In the genomic region with DNA sequence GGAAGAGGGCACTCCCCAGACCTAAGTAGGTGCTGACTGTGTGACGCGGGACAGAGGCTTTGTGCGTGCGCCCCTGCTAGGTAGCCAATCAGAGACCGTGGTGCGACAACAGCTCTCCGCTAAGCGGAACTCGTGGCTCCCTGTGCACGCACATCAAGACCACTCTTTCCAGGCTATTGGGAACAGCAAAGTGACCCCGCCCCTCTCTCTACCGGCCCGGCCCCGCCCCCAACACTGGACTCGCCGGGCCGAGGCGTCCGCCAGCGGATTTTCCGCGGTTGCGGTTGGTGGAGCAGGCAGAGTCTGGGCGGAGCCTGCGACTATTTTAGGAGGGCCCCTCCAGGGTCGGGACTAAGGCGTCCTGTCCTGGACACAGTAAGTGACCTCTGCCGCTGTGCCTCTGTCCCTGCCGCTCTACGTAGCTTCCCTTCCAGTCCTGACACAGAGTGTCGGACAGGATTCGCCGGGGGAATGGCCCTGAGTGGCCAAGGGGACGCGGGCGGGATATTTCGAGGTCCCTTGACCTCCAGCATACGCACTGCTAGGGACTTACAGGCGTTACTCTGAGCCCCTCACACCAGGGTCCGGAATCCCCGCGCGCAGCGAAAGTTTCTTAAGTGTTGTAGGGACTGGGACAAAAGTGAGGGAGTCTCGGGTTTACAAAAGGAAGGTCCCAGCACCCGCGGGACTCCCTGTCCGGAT, we compare ENCODE assay signal across 8 mouse cellular contexts. TPM values are rescaled to one million over a fixed set of nuclear protein-coding genes. Genes with fewer than 3 reads are reported as not detected.
A peak's percentile ranks its signal among the peaks of the same experiment; 100 is the strongest.
DNase-seq lines count a peak whose midpoint lies in the region; ATAC-seq and TF ChIP-seq lines count a peak whose summit lies in the region.

A gene (plus strand): TSS at position 161 of the 702 bp plus-strand sequence.

- H3K9ac ChIP-seq in embryonic facial prominence, embryonic 13.5 days: peak within 1 kb of the TSS; percentile 51; the same call in 1 of the 2 replicates
- peak within 1 kb of the TSS; percentile 54 for H3K9ac ChIP-seq in heart, embryonic 12.5 days
- H3K9ac ChIP-seq in kidney, embryonic 16.5 days (replicated peaks; ENCODE audit: low read length): peak within 1 kb of the TSS; percentile 63

- no peaks in the 10 kb centered on the region for H3K36me3 ChIP-seq in testis, adult 2 months (ENCODE audit: control insufficient read depth, insufficient read depth, low read length)
- no peaks in the 10 kb centered on the region for H3K36me3 ChIP-seq in embryonic facial prominence, embryonic 13.5 days
- no peaks in the 10 kb centered on the region for H3K36me3 ChIP-seq in heart, embryonic 12.5 days
- H3K36me3 ChIP-seq in kidney, embryonic 16.5 days (ENCODE audit: insufficient read depth, low read length): no peaks in the 10 kb centered on the region
- H3K36me3 ChIP-seq in small intestine, adult 2 months (ENCODE audit: control insufficient read depth, insufficient read depth, low read length): no peaks in the 10 kb centered on the region

- H3K27me3 ChIP-seq in testis, adult 2 months (ENCODE audit: control insufficient read depth, insufficient read depth, low read length): no peaks in the 10 kb centered on the region
- H3K27me3 ChIP-seq in embryonic facial prominence, embryonic 13.5 days: peaks cover 88% of the 10 kb centered on the region
- peaks cover 92% of the 10 kb centered on the region for H3K27me3 ChIP-seq in heart, embryonic 12.5 days (replicated peaks)
- peaks cover 42% of the 10 kb centered on the region for H3K27me3 ChIP-seq in kidney, embryonic 16.5 days (ENCODE audit: insufficient read depth, low read length)
- H3K27me3 ChIP-seq in small intestine, adult 2 months (ENCODE audit: control insufficient read depth, insufficient read depth, low read length): peaks cover 45% of the 10 kb centered on the region

- H3K4me2 ChIP-seq in embryonic facial prominence, embryonic 13.5 days: peak within 1 kb of the TSS; percentile 83
- H3K4me2 ChIP-seq in heart, embryonic 12.5 days: peak within 1 kb of the TSS; percentile 78
- peak within 1 kb of the TSS; percentile 66 for H3K4me2 ChIP-seq in kidney, embryonic 16.5 days (replicated peaks; ENCODE audit: low read depth, low read length)

- no peak for TF ChIP-seq CTCF in testis, adult 2 months (IDR thresholded peaks at IDR 0.05; ENCODE audit: control insufficient read depth, insufficient read depth, insufficient replicate concordance, low read depth, low read length)
- TF ChIP-seq CTCF in small intestine, adult 2 months (IDR thresholded peaks at IDR 0.05; ENCODE audit: extremely low read depth, insufficient read length, insufficient replicate concordance, low read depth, low read length): no peak

- peak within 1 kb of the TSS; percentile 73 for H3K27ac ChIP-seq in testis, adult 2 months (ENCODE audit: control insufficient read depth, insufficient read depth, low read depth, low read length)
- 0 out of 2 replicates have a peak within 1 kb of the TSS, but pooled peaks have one; percentile 7 for H3K27ac ChIP-seq in embryonic facial prominence, embryonic 13.5 days
- no peak within 1 kb of the TSS for H3K27ac ChIP-seq in heart, embryonic 12.5 days (ENCODE audit: poor library complexity, severe bottlenecking)
- H3K27ac ChIP-seq in kidney, embryonic 16.5 days (ENCODE audit: low read length): peak within 1 kb of the TSS; percentile 51
- peak within 1 kb of the TSS; percentile 45 for H3K27ac ChIP-seq in small intestine, adult 2 months (ENCODE audit: insufficient read depth, low read depth, low read length)

- WGBS in embryonic facial prominence, embryonic 13.5 days: under 1% methylated on average over 48 of the region's 48 CpGs
- under 1% methylated on average over 48 of the region's 48 CpGs for WGBS in heart, embryonic 12.5 days
- WGBS in kidney, embryonic 16.5 days: under 1% methylated on average over 48 of the region's 48 CpGs
- 5% methylated on average over 48 of the region's 48 CpGs for WGBS in small intestine, adult 2 months

- H3K4me1 ChIP-seq in testis, adult 2 months (ENCODE audit: control insufficient read depth, insufficient read depth, low read length): peaks cover 4% of the 10 kb centered on the region; the same call in 1 of the 2 replicates
- H3K4me1 ChIP-seq in embryonic facial prominence, embryonic 13.5 days: peaks cover 48% of the 10 kb centered on the region
- H3K4me1 ChIP-seq in heart, embryonic 12.5 days (replicated peaks): peaks cover 43% of the 10 kb centered on the region
- H3K4me1 ChIP-seq in kidney, embryonic 16.5 days (ENCODE audit: insufficient read depth, low read length): peaks cover 50% of the 10 kb centered on the region
- peaks cover 34% of the 10 kb centered on the region for H3K4me1 ChIP-seq in small intestine, adult 2 months (ENCODE audit: control insufficient read depth, insufficient read depth, insufficient read length, low read length)

- H3K4me3 ChIP-seq in testis, adult 2 months (ENCODE audit: control insufficient read depth, low read depth, low read length): peak within 1 kb of the TSS; percentile 77
- peak within 1 kb of the TSS; percentile 45 for H3K4me3 ChIP-seq in embryonic facial prominence, embryonic 13.5 days
- H3K4me3 ChIP-seq in heart, embryonic 12.5 days: peak within 1 kb of the TSS; percentile 49
- H3K4me3 ChIP-seq in kidney, embryonic 16.5 days (ENCODE audit: low read length): peak within 1 kb of the TSS; percentile 48
- H3K4me3 ChIP-seq in small intestine, adult 2 months (ENCODE audit: low read depth, low read length): peak within 1 kb of the TSS; percentile 65

- TF ChIP-seq POLR2A in testis, adult 2 months (IDR thresholded peaks at IDR 0.05; ENCODE audit: control insufficient read depth, low read depth, low read length): peak; percentile 93; the same call in 1 of the 2 replicates
- TF ChIP-seq POLR2A in small intestine, adult 2 months (IDR thresholded peaks at IDR 0.05; ENCODE audit: low read depth, low read length): peak; percentile 63; the same call in 1 of the 2 replicates

- no peak for DNase-seq in testis, postnatal 14 days (ENCODE audit: low spot score)
- DNase-seq in lung, postnatal 36 days: peak; percentile 85
- DNase-seq in frontal cortex, postnatal 36 days (ENCODE audit: low spot score in 2 of 2): no peak

- H3K9me3 ChIP-seq in embryonic facial prominence, embryonic 13.5 days: no peaks in the 10 kb centered on the region
- 0 out of 2 replicates have a peak, but pooled peaks cover 4% of the 10 kb centered on the region for H3K9me3 ChIP-seq in heart, embryonic 12.5 days (replicated peaks)
- H3K9me3 ChIP-seq in kidney, embryonic 16.5 days (ENCODE audit: low read length): no peaks in the 10 kb centered on the region

- ATAC-seq in embryonic facial prominence, embryonic 13.5 days (ENCODE audit: insufficient number of reproducible peaks, insufficient read depth, low FRiP score, low TSS enrichment, low read depth): peak; percentile 43; the same call in 1 of the 2 replicates
- peak; percentile 89 for ATAC-seq in heart, embryonic 12.5 days (ENCODE audit: insufficient number of reproducible peaks, low FRiP score)
- ATAC-seq in kidney, embryonic 16.5 days (ENCODE audit: low FRiP score, low TSS enrichment): peak; percentile 79

RNA-seq across cellular contexts. Expression of the gene that starts here (rescaled TPM):
- polyA plus RNA-seq in testis, adult 2 months (2012; rRNA removed): 77.2 and 89.7 TPM in 2 replicates
- 8.1 and 10.6 TPM in 2 replicates for polyA plus RNA-seq in embryonic facial prominence, embryonic 13.5 days (2015; fragmentation: Nextera tagmentation; extraction: Ambion mirVana)
- polyA plus RNA-seq in heart, embryonic 12.5 days (2016; fragmentation: Nextera tagmentation; extraction: Ambion mirVana): 7.4 and 12.0 TPM in 2 replicates
- 21.7 and 24.3 TPM in 2 replicates for polyA plus RNA-seq in kidney, embryonic 16.5 days (2015; fragmentation: Nextera tagmentation; extraction: Ambion mirVana)
- polyA plus RNA-seq in small intestine, adult 2 months (2012; rRNA removed): 10.2 and 16.4 TPM in 2 replicates
